Mouse (Mus musculus) olfactory bulb, adult 2 months (tissue): ENCODE data around the gene Yaf2.

Experiments
- CTCF ChIP-seq: fragments of 200-500 bp; IDR thresholded peaks from 2 replicates; pipeline ENCODE4 v1.5.1; 2012; ENCODE audit warnings: low read depth, mild to moderate bottlenecking, low read length, moderate library complexity; ENCODE audit not compliant: insufficient read depth
- POLR2A ChIP-seq: fragments of 200-500 bp; IDR thresholded peaks from 2 replicates; pipeline ENCODE4 v1.6.1; 2012; ENCODE audit warnings: mild to moderate bottlenecking, low read depth, low read length, moderate library complexity; ENCODE audit not compliant: insufficient read depth

DNA sequence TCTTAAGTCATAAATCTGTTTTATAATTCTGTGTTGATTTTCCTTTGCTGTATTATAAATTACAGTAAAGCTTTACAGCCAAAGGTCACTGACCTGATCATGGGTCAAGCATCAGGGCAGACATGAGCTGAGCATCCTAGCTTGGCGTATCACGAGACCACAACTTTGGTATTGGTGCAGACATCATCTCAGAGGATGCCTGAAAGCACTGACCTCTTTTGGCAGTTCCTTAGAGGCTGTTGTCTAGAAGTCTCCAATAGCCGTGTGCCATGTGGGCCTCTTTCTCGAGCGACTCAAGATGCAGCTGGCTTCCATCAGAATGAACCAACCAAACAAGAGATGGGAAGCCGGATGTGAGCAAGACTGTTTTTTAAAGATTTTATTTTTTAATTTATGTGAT, 28.8 kb upstream of the Yaf2 start:
- TF ChIP-seq POLR2A (no peak), CTCF (no peak)
